Mouse (Mus musculus) adrenal gland, adult 8-10 months (tissue): ENCODE data around the gene Hist1h3c. TPM values are rescaled to one million over a fixed set of nuclear protein-coding genes. Genes with fewer than 3 reads are reported as not detected.
"Not testable (repeated sequence)": the region's sequence is repeated elsewhere in the genome, so short reads cannot be mapped to it uniquely, and the experiment has no call there.

Experiments
- DNase-seq: peaks from one replicate; pipeline ENCODE4 v3.0.0; 2022
- total RNA-seq, 4 experiments: library from RNA; stranded (reverse); gene quantifications; 2 replicates each; pipeline ENCODE4 v1.2.4; 2022

The Hist1h3c gene
- total RNA-seq, 4 experiments from 2014 or later, result 4.3 to 10.9 (median 7.4) TPM

GRCm38 (mm10) chr13:23739069-23739921, 6.1 kb downstream of the Hist1h3c start:
- peak; percentile 96 for DNase-seq

- peak; percentile 89 for DNase-seq
Observed at GRCm38 (mm10) chr13:23738677-23739068, 6.7 kb downstream of the Hist1h3c start, which contains the start of gene Hist1h1c. Gene Hist1h1c (plus strand): TSS chr13:23738808.

GRCm38 (mm10) chr13:23738041-23738440, 7.4 kb downstream of the Hist1h3c start:
- no peak for DNase-seq

DNA sequence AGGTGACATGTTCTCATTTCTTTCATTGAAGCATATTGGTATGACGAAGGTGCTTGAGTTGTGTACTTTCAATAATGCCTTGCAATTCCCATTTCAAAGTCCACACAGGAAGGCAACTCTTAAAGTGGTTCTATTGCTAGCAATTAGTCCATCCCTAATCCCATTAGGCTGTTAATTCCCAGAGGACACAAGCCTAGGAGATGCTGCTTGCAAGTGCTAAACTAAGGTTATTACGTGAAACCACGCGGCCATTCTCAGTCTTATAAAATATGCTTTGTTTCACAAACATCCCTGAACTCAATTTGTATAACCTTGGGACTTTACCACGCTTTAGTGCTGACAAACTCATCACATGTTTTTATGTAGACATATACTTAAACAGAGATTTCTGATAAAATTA, 8.3 kb downstream of the Hist1h3c start:
- no peak for DNase-seq

DNA sequence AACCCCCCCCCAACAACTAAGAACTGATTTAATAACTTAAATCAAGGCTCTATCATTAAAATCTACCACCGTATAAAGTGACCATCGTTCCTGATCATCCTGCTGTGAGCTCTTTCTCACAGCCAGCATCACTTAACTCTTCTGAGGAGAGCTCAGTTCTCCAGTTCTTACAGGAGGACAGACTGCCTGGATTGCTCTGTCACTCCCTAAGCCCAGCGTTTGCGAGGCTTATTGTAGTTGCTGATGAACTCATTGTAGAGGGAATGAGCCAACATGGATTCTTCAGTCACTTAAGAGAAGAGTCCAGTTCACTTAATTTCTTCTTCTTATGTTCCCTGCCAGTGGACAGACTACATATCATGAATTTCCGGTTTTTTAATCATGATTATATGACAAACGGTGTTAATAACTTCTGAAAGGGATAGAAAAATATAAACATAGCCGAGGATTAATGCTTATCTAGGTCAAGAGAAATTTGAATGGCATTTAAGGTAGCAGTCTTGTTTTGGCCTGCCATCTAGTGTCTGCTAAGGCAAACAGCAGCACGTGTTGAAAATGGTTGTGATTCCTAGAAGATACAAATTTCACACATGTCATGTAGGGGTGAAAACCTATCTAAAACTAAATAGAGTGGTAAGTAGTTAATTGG, 13.1 kb downstream of the Hist1h3c start:
- DNase-seq, result no peak

- no peak for DNase-seq
Observed at GRCm38 (mm10) chr13:23730479-23730878, 14.9 kb downstream of the Hist1h3c start.

- no peak for DNase-seq
Observed at GRCm38 (mm10) chr13:23729706-23730105, 15.7 kb downstream of the Hist1h3c start.

GRCm38 (mm10) chr13:23729192-23729525, 16.2 kb downstream of the Hist1h3c start:
- no peak for DNase-seq

DNA sequence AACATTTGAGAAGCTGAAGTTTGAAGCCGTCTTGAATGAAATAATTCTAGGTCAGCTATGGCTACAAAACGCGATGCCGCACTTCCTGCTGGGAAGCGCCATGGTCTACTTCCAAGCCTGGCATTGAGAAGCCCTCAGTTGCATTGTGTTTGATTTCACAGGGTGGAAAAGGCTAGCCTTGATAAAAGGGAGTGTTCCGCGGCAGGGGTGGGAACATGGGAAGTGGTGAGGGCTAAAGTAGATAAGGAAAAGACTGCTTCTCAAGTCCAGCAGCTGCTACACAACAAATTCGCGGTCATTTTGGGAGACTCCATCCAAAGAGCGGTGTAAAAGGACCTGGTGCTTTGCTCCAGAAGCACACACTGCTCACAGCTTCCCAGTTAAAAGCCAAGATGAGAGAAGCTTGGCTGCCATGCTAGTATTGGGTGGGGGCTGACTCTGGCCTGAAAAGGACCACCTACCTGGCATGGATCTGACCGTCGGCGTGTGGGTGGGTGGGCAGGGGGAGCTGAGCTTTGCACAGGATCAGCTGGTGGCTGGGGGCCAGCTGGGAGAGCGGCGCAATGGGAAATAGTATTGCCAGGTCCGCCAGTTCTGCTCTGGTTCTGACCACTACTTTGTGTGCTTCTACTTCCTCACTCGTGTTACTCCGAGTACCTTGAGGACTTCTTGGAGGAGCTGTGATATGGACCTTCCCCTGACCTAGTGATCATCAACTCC, 16.8 kb downstream of the Hist1h3c start:
- no peak for DNase-seq

- no peak for DNase-seq
Observed at GRCm38 (mm10) chr13:23725213-23725612, 20.2 kb downstream of the Hist1h3c start.

DNA sequence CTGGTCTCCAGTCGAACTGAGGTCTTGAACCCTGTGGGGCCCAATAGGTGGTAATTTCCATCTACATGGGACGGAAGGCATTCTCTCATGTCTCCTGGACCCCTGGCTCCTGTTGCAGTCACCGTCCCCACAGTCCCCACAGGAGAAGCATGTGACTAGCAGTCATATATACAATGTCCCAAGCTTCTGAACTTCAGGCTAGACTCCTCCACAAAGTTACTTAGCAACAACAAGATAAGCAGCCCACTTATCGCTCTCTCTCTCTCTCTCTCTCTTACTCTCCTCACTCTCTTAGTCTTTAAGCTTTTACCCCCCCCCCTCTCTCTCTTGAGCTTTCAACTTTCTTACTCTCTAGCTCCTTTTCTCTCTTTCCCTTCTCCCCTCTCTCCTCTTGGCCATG, 21.2 kb downstream of the Hist1h3c start:
- no peak for DNase-seq

GRCm38 (mm10) chr13:23717593-23718245, 27.7 kb downstream of the Hist1h3c start:
- not testable (repeated sequence) for DNase-seq

- no peak for DNase-seq
Observed at GRCm38 (mm10) chr13:23717176-23717575, 28.2 kb downstream of the Hist1h3c start.

DNA sequence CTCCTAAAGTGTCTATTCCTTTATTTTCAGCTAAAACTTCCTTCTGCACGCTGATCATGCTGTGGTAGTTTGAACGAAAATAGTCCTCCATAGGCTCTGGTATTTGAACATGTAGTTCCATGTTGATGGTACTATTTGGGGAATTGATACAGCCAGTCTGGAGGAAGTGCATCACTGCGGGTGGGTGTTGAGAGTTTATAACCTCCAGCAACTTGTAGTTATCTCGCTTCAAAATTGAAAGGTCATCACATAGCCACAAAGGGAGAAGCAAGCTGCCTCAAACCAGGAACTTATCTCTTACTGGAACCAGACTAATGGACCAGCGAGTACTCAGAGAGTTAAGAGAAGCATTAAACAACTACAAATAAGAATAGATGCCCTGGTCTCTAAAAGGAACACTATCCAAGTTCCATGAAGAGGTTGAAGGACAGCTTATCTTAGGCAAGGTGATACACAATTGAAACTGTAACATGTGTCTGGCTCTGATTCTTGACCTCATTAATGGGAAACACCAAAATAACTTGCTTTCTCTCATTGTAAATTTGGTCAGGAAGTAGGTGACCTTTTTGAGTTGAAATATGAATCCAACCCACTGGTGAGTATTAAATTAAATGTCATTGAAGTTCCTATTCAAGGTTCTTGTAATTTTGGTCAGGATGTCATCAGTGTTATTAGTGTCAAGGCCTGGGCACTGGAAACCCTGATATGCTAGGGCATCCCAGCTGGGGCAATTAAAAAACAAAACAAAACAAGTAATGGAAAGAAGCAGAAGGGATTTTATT, 28.9 kb downstream of the Hist1h3c start:
- DNase-seq, result no peak

GRCm38 (mm10) chr13:23710374-23711089, 34.9 kb downstream of the Hist1h3c start, which contains the start of gene Hfe:
Gene Hfe (minus strand): TSS chr13:23710854.
- peak; percentile 54 for DNase-seq

DNA sequence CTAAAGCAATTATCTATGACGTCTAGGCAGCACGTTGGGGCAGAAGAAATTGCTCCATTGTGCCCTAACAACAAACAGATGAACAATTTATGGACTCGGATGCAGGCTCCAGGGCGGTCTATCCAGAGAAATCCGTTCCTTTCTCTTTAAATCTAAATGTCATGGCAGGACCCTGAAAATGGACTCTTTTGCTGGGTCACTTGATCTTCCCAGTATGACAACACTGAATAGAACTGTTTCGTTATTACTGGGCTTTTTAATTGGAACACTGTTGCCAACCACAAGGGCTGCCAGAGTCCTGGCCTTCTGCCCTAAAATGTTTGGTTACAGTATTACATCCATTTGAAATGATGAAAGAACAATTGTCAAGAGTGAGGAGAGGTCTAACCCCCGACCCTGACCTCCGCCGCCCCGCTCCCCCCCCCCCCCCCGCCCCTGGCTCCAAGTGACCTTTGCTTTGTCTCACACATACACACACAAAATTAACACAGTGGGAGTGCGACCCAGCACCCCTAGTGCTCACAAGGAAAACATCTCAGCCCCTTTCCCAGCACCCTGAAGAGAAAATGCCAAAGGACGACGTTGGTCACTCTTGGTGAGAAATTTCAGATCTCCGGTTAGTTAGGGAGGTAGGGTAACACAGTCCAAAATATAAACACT, 35.6 kb downstream of the Hist1h3c start:
- no peak for DNase-seq

DNA sequence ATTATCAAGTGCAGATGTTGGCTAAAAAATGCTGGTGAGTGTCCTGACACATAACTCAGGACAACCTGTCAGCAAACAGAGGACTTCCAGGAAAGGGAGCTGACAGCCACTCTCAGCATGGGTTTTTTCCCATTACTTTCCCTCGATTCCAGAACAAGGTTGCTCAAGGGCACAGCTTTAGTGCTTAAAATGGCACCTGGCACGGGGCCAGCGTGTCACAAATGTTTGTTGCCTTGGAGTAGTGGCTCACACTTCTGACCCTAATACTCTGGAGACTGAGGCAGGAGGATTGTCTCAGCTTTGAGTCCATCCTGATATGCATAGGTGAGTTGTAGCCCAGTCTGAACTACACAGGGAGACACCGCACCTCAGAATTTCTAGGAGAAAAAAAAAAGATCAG, 36.7 kb downstream of the Hist1h3c start:
- DNase-seq, result no peak

GRCm38 (mm10) chr13:23708041-23708440, 37.4 kb downstream of the Hist1h3c start:
- DNase-seq, result no peak

GRCm38 (mm10) chr13:23706771-23707170, 38.6 kb downstream of the Hist1h3c start:
- DNase-seq, result no peak

DNA sequence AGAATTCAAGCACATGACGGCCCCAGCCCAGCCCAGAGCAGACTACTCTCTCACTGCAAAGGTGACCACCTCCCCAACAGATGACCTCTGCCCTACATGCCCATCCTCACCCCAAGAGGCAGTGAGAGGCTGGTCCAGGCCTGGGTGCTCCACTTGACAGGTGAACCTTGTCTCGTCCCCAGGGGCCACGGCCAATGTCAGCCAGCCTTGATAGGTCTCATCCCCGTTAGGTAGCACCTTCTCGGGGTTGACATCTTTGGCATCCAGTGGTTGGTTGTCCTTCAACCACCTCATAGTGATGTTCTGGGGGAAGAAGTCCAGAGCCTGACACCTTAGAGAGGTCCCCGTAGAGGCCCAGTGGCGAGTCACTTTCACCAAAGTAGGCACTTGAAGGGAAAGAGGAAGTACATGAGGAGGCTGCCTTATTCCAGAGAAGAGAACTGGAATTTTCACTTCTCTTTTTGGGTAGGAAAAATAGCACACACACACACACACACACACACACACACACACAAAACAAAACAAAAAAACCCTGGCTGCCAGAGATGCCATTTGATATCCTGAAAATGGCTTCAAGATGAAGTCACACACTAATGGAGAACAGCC, 39.5 kb downstream of the Hist1h3c start:
- DNase-seq, result no peak
